Mouse (Mus musculus): ENCODE results near the gene Polr2i. TPM values are rescaled to one million over a fixed set of nuclear protein-coding genes. Genes with fewer than 3 reads are reported as not detected.
A peak's percentile ranks its signal among the peaks of the same experiment; 100 is the strongest.
"Not testable (repeated sequence)": the region's sequence is repeated elsewhere in the genome, so short reads cannot be mapped to it uniquely, and the experiment has no call there.

The Polr2i gene
- polyA plus RNA-seq (2016; fragmentation: Nextera tagmentation; extraction: Ambion mirVana), result 151 and 156 TPM in 2 replicates

DNA sequence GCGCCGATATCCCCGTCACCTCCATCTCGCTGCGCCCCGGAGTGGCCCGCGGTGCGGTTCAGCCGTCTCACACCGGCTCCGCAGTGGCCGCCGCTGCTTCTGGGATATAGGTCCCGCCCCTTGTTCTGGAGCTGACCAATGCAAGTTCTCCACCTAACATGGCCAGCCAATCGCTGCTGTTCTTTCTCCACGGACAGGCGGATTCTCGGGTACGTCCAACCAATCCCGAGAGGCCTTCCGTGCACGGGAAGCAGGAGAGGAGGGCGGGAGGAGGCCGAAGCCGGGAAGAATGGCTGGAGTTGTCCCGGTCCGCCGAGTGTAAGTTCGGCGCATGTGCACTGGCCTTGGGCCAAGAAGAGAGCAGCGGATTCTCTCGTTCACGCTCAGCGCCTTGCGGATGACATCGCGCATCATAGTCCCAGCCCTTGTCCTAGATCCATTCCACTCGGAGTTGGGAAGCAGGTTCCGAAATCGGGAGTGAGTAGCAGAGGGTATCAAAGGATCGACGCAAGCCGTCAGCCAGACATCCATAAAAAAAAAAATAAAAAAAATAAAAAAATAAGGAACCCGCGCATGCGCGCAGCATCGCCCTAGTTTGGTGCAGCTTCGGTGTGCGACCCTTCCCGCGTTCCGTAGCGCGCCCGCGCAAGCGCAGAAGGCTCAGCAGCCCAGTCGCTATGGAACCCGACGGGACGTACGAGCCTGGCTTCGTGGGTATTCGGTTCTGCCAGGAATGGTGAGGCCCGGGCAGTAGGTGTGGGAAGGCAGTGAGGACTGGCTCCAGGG, at the start of gene Polr2i, which contains the start of gene Tbcb:
Polr2i (plus strand) TSS at position 280 of the 786 bp plus-strand sequence.
Tbcb (minus strand) TSS at position 604 of the 786 bp plus-strand sequence.
- Histone ChIP-seq H3K9me3 (no peaks in the 10 kb centered on the region), H3K27ac (replicated peaks) (peak within 1 kb of the TSS; percentile 97), H3K9ac (replicated peaks) (peak within 1 kb of the TSS; percentile 80), H3K4me2 (replicated peaks) (peak within 1 kb of the TSS; percentile 70), H3K36me3 (peaks cover 40% of the 10 kb centered on the region), H3K4me1 (peaks cover 17% of the 10 kb centered on the region), H3K4me3 (peak within 1 kb of the TSS; percentile 74), H3K27me3 (no peaks in the 10 kb centered on the region)
- under 1% methylated on average over 67 of the region's 67 CpGs for WGBS
- ATAC-seq (ENCODE audit: low FRiP score, low read depth), result peak; percentile 94

DNA sequence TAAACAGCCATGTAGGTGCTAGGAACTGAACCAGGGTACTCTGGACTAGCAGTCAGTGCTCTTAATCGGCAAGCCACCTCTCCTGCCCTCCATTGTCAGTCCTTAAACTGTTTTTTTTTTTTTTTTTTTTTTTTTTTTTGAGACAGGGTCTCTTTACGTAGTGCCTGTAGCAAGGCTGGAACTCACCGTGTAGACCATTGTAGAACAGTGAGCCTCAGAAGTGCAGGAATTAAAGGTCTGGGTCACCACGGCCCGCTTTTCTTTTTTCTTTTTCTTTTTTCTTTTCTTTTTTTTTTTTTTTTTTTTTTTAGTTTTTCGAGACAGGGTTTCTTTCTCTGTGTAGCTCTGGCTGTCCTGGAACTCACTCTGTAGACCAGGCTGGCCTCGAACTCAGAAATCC, 48.6 kb upstream of the Polr2i start:
- H3K36me3 ChIP-seq, result peaks cover 31% of the 10 kb centered on the region

DNA sequence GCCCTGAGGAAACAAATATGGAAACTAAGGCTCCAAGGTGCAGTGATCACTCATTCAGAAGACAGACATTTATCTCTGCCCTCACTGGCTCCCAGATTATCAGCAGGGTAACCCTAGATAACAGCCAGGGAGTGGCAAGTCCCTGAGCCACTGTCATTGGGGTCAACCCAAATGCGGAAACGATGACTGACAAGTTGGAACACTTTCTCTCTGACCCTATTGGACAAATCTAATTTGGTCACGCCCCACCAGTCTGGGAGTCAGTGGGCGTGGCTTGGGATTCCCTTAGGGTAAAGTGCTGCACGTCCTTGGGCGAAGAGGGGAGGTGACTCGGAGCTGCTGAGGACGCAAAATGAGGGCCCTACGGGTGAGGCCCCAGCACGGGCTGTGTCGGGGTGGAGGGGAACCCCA, 47.9 kb upstream of the Polr2i start, which contains the start of gene Cox7a1:
Cox7a1 (plus strand) TSS at position 266 of the 411 bp plus-strand sequence.
- peak; percentile 75 for ATAC-seq (ENCODE audit: low FRiP score, low read depth)
- 2% methylated on average over 11 of the region's 11 CpGs for WGBS
- peaks cover 31% of the 10 kb centered on the region for H3K36me3 ChIP-seq
- no peaks in the 10 kb centered on the region for H3K9me3 ChIP-seq
- no peak within 1 kb of the TSS for H3K27ac ChIP-seq (replicated peaks)
- H3K4me1 ChIP-seq, result peaks cover 9% of the 10 kb centered on the region
- H3K27me3 ChIP-seq, result no peaks in the 10 kb centered on the region
- H3K9ac ChIP-seq (replicated peaks), result 0 out of 2 replicates have a peak within 1 kb of the TSS, but pooled peaks have one; percentile 24
- peak within 1 kb of the TSS; percentile 15; the same call in 1 of the 2 replicates for H3K4me3 ChIP-seq
- H3K4me2 ChIP-seq (replicated peaks), result peak within 1 kb of the TSS; percentile 47

More for the DNA sequence above, 48.6 kb upstream of the Polr2i start:
- not testable (repeated sequence) for H3K27me3 ChIP-seq; H3K4me2 ChIP-seq (replicated peaks); H3K9me3 ChIP-seq; ATAC-seq (ENCODE audit: low FRiP score, low read depth); H3K4me3 ChIP-seq; H3K9ac ChIP-seq (replicated peaks); H3K27ac ChIP-seq (replicated peaks); H3K4me1 ChIP-seq
- WGBS, result 61% methylated on average over 7 of the region's 7 CpGs

DNA sequence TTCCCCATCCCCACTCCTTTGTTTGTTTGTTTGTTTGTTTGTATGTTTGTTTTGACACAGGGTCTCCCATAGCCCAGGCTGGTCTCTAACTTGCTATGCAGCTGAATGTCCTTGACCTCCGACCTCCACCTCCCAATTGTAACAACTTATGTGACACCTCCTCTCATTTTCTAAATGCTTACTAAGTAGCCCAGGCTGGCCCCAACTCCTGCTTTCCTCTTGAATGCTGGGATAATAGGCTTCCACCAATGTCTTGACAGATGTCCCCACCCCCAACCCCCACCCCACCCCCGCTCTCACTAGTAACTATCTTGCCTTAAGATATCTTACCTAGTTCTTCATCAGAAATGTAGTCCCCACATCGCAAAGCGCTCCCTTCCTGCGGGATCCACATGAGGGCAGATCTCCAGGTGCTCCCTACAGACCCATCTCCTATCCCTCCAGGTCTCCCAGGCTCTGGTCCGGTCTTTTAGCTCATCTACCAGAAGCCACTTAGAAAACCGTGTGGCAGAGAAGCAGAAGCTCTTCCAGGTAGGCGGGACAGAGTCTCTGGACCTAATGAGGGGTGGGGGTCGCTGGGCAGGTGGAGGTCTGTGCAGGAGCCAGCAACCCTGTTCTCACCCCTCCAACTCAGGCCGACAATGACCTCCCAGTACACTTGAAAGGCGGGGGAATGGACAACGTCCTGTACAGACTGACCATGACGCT, 47.0 kb upstream of the Polr2i start:
- no peak for ATAC-seq (ENCODE audit: low FRiP score, low read depth)
- Histone ChIP-seq H3K27ac (replicated peaks) (no peak overlapping the region), H3K9me3 (no peaks in the 10 kb centered on the region), H3K27me3 (no peaks in the 10 kb centered on the region), H3K4me3 (no peak overlapping the region), H3K9ac (replicated peaks) (no peak overlapping the region), H3K4me1 (peaks cover 9% of the 10 kb centered on the region), H3K4me2 (replicated peaks) (no peak overlapping the region), H3K36me3 (peaks cover 34% of the 10 kb centered on the region)
- 74% methylated on average over 13 of the region's 13 CpGs for WGBS

DNA sequence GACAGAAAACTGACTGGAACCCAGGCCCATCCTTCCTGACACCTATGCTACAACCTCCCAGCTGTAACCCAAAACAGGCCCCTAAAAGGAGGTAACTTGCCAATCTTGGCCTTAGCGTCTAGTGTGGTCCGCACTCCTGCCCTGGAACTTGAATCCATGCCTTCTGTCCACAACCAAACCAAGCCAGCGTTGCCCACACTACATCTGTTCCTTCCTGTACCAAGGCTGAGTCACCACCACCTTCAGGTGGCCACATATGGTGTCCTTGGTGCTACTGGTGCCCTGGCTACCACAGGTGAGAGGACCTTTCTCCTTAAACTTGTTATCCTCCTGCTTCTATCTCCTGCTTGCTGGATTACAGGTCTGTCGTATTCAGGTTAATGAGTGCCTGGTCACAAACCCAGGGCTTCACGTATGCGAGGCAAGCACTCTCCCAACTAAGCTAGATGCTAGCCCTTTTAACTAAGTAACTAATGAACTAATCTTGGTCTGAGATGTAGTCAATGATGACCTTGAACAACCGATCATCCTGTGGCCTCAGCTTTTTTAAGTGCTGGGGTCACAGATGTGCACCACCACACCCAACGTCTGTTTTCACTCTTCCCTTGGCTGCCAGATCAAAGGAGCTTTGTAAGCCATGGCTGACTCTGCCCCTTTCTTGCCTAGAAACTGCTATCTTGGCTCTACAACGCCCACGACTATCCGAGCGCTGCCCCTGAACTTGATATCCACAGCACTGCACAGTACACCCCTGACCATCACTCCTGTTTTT, 43.2 kb upstream of the Polr2i start:
- no peak for ATAC-seq (ENCODE audit: low FRiP score, low read depth)
- Histone ChIP-seq H3K36me3 (peaks cover 62% of the 10 kb centered on the region), H3K9ac (replicated peaks) (no peak overlapping the region), H3K9me3 (no peaks in the 10 kb centered on the region), H3K27ac (replicated peaks) (no peak overlapping the region; the same call in 1 of the 2 replicates), H3K4me3 (no peak overlapping the region), H3K27me3 (no peaks in the 10 kb centered on the region), H3K4me1 (peaks cover 20% of the 10 kb centered on the region), H3K4me2 (replicated peaks) (no peak overlapping the region)
- WGBS, result 87% methylated on average over 12 of the region's 12 CpGs

DNA sequence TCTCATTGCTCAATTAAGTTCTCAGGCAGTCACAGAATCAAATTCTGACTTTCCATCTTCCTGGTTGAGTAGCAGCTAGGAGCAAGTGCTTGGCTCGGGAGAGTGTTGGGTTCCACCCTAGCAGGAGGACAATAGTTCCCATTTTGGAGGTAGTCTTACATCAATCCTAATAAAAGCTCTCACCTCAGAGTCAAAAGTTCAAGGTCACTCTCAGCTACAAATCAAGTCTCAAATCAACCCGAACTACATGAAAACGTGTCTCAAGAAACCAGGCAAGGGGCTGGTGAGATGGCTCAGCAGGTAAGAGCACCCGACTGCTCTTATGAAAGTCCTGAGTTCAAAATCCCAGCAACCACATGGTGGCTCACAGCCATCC, 42.6 kb upstream of the Polr2i start:
- Histone ChIP-seq H3K27ac (replicated peaks) (no peak overlapping the region), H3K9ac (replicated peaks) (no peak overlapping the region), H3K36me3 (peaks cover 62% of the 10 kb centered on the region), H3K4me1 (peaks cover 16% of the 10 kb centered on the region), H3K4me2 (replicated peaks) (no peak overlapping the region), H3K4me3 (no peak overlapping the region), H3K9me3 (no peaks in the 10 kb centered on the region), H3K27me3 (no peaks in the 10 kb centered on the region)
- 89% methylated on average over 4 of the region's 4 CpGs for WGBS
- ATAC-seq (ENCODE audit: low FRiP score, low read depth), result no peak

DNA sequence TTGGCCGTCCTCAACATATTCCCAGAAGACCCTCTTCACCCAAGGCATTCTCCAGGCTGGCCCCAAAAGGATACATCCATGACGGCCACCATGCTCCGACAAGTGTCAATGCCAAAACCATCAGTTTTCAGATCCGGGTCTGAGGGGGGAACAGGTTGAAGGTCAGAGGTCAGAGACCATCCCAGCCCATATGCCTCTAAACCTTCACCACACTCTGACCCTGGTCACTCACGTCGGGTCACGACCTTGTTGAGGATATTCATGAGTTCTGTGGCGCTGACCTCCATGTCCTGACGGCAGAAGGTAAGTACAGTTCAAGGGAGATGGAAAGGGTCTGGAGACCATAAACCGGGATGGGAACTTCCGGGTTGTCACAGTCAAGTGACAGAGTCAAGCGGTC, 39.7 kb upstream of the Polr2i start:
- WGBS, result 89% methylated on average over 12 of the region's 12 CpGs
- peaks cover 50% of the 10 kb centered on the region for H3K36me3 ChIP-seq

DNA sequence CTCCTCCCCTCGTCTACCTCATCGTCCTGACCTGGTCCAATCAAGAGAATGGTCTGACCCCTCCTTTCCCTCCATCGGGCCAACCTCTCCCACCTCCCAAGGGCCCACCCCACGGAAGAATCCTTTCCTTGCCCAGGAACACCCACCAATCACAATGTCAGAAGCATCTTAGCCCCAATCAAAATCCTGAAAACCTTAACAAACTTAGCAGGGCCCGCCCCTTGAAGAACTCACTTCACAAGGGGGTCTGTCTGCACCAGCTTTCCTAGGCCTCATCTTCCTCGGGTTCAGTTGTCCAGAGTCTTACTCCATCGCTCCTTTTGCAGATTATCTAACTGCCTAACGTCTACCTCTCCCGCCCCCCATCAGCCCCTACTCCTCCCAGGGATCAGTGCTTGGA, 38.7 kb upstream of the Polr2i start:
- H3K4me2 ChIP-seq (replicated peaks), result peak overlapping the region; percentile 85
- no peak overlapping the region for H3K27ac ChIP-seq (replicated peaks)
- H3K9ac ChIP-seq (replicated peaks), result peak overlapping the region; percentile 11; the same call in 1 of the 2 replicates
- ATAC-seq (ENCODE audit: low FRiP score, low read depth), result no peak
- H3K36me3 ChIP-seq, result peaks cover 41% of the 10 kb centered on the region
- 19% methylated on average over 9 of the region's 9 CpGs for WGBS
- H3K9me3 ChIP-seq, result no peaks in the 10 kb centered on the region
- H3K4me3 ChIP-seq, result peak overlapping the region; percentile 78
- no peaks in the 10 kb centered on the region for H3K27me3 ChIP-seq
- peaks cover 18% of the 10 kb centered on the region for H3K4me1 ChIP-seq

More for the DNA sequence above, 39.7 kb upstream of the Polr2i start:
- no peak overlapping the region for H3K27ac ChIP-seq (replicated peaks)
- H3K4me2 ChIP-seq (replicated peaks), result no peak overlapping the region
- no peaks in the 10 kb centered on the region for H3K9me3 ChIP-seq
- no peak overlapping the region for H3K9ac ChIP-seq (replicated peaks)
- H3K4me1 ChIP-seq, result peaks cover 18% of the 10 kb centered on the region
- H3K4me3 ChIP-seq, result no peak overlapping the region
- no peak for ATAC-seq (ENCODE audit: low FRiP score, low read depth)
- no peaks in the 10 kb centered on the region for H3K27me3 ChIP-seq

DNA sequence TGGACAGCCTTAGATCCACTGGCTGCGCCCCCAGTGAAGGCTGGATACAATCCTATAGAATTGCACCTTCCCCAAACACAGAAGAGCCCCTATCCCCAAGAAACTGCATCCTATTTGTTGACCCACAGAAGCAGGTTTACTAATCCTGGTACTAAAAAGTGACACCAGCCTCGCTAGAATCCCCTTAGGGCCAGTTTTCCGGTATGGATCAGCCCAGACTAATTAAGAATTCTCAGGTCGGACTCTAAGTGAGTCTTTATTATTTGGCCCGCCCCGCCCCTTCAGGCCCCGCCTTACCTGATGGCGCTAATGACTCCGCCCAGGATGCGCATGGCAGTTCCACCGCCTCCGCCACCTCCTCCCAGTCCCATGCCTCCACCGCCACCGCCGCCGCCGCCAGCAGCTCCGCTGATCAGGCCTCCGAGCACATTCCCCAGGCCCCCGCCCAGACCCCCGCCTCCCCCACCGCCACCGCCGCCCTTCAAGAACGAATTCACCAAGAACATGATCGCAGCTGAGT, 38.1 kb upstream of the Polr2i start:
- no peaks in the 10 kb centered on the region for H3K9me3 ChIP-seq
- no peaks in the 10 kb centered on the region for H3K27me3 ChIP-seq
- under 1% methylated on average over 26 of the region's 26 CpGs for WGBS
- H3K36me3 ChIP-seq, result peaks cover 34% of the 10 kb centered on the region
- peak overlapping the region; percentile 65 for H3K27ac ChIP-seq (replicated peaks)
- H3K9ac ChIP-seq (replicated peaks), result peak overlapping the region; percentile 78
- peak overlapping the region; percentile 78 for H3K4me3 ChIP-seq
- peak overlapping the region; percentile 85 for H3K4me2 ChIP-seq (replicated peaks)
- peak; percentile 74 for ATAC-seq (ENCODE audit: low FRiP score, low read depth)
- H3K4me1 ChIP-seq, result peaks cover 18% of the 10 kb centered on the region

DNA sequence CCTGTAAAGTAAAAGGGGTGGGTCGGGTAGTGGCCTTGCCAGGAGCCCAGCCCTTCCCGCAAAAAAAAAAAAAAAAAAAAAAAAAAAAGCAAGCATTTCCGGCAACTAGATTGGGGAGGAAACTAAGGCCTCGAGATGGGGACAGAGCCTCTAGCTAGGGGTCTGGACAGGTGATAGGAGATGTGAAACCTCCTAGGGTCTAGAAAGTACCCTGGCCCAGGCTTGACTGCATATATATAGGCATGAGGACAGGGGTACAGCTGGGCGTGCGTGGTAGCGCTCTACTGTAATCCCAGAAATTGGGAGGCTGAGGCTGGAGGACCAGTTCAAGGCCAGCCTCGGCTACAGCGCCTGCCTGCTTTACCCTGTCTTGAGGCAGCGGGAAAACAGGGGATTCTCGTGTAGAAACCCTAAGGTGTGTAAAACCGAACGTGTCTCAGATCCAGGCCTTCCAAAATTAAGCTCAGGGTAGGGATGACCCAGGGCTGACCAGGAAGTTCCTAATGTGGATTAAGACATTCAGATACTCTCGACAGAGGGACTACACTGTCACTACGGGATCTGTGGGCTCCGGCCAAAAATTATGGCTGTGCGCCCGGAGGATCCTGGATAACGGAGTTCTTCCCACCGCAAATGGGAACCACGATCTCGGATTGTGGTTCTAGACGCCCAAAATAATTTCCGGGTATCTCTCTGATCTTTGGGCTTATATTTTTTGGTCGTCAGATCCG, 37.5 kb upstream of the Polr2i start:
- under 1% methylated on average over 26 of the region's 26 CpGs for WGBS
- H3K36me3 ChIP-seq, result peaks cover 29% of the 10 kb centered on the region
- H3K9me3 ChIP-seq, result no peaks in the 10 kb centered on the region
- ATAC-seq (ENCODE audit: low FRiP score, low read depth), result peak; percentile 10
- H3K4me1 ChIP-seq, result peaks cover 18% of the 10 kb centered on the region
- H3K4me2 ChIP-seq (replicated peaks), result peak overlapping the region; percentile 85
- peak overlapping the region; percentile 78 for H3K9ac ChIP-seq (replicated peaks)
- no peaks in the 10 kb centered on the region for H3K27me3 ChIP-seq
- H3K27ac ChIP-seq (replicated peaks), result peak overlapping the region; percentile 65
- H3K4me3 ChIP-seq, result peak overlapping the region; percentile 78

DNA sequence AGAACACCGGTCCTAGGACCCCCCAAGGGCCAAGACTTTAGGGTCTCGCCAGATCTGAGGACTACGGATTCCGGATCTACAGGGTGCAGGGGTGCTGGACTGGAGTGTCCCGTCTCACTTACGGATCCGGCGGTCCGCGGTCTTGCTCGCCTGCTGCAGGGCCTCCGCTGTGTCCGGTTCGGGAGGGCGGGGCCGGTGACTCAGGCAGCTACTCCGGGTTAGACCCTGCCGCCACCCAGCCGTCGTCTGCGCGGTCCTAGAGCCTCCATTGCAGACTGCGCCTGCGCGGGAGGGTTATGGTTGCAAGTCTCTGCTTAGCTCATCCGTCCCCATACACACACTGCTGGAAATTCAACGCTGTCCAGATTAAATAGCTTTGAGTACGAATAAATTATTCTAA, 36.9 kb upstream of the Polr2i start:
- peak; percentile 88 for ATAC-seq (ENCODE audit: low FRiP score, low read depth)
- Histone ChIP-seq H3K27me3 (no peaks in the 10 kb centered on the region), H3K9me3 (no peaks in the 10 kb centered on the region), H3K27ac (replicated peaks) (peak overlapping the region; percentile 65), H3K36me3 (peaks cover 28% of the 10 kb centered on the region), H3K9ac (replicated peaks) (peak overlapping the region; percentile 78), H3K4me3 (peak overlapping the region; percentile 78), H3K4me2 (replicated peaks) (peak overlapping the region; percentile 85), H3K4me1 (peaks cover 18% of the 10 kb centered on the region)
- WGBS, result under 1% methylated on average over 28 of the region's 28 CpGs
